Mouse (Mus musculus) right cerebral cortex, postnatal 14 days (tissue): ENCODE measurements at regions not wholly inside any gene's neighbourhood (a gene's known extent, or its start where the extent isn't known, plus 50 kb on each side); places are given as distances from the start of the nearest gene placed in this dataset.
"Not testable (repeated sequence)": the region's sequence is repeated elsewhere in the genome, so short reads cannot be mapped to it uniquely, and the experiment has no call there.

Experiments
- DNase-seq: peaks from one replicate; pipeline ENCODE4 v3.0.0; 2022

- no peak for DNase-seq
Measured at GRCm38 (mm10) chr3:6883401-6883800, 263.2 kb upstream of the 1700008P02Rik start.

- no peak for DNase-seq
Measured at GRCm38 (mm10) chr3:6876265-6876664, 256.0 kb upstream of the 1700008P02Rik start.

GRCm38 (mm10) chr3:6872170-6872569, 251.9 kb upstream of the 1700008P02Rik start:
- DNase-seq = no peak

GRCm38 (mm10) chr3:6871752-6872151, 251.5 kb upstream of the 1700008P02Rik start:
- DNase-seq = no peak

- no peak for DNase-seq
Measured at GRCm38 (mm10) chr3:6866148-6866483, 245.9 kb upstream of the 1700008P02Rik start.

GRCm38 (mm10) chr3:6865462-6866147, 245.4 kb upstream of the 1700008P02Rik start:
- DNase-seq = peak; percentile 49

- DNase-seq = no peak
Measured at GRCm38 (mm10) chr3:6859866-6860180, 239.6 kb upstream of the 1700008P02Rik start.

- no peak for DNase-seq
Measured at GRCm38 (mm10) chr3:6858982-6859865, 239.0 kb upstream of the 1700008P02Rik start.

- no peak for DNase-seq
Measured at GRCm38 (mm10) chr3:6819332-6819731, 199.1 kb upstream of the 1700008P02Rik start.

GRCm38 (mm10) chr3:6812346-6812745, 192.1 kb upstream of the 1700008P02Rik start:
- DNase-seq = no peak

- DNase-seq = no peak
Measured at GRCm38 (mm10) chr3:6809381-6809950, 189.2 kb upstream of the 1700008P02Rik start.

GRCm38 (mm10) chr3:6800092-6800716, 180.0 kb upstream of the 1700008P02Rik start:
- DNase-seq = not testable (repeated sequence)

GRCm38 (mm10) chr3:6768506-6768905, 148.3 kb upstream of the 1700008P02Rik start:
- DNase-seq = no peak

- not testable (repeated sequence) for DNase-seq
Measured at GRCm38 (mm10) chr3:6768085-6768484, 147.8 kb upstream of the 1700008P02Rik start.

- DNase-seq = no peak
Measured at GRCm38 (mm10) chr3:6759172-6759571, 138.9 kb upstream of the 1700008P02Rik start.

GRCm38 (mm10) chr3:6757562-6757961, 137.3 kb upstream of the 1700008P02Rik start:
- no peak for DNase-seq

- DNase-seq = not testable (repeated sequence)
Measured at GRCm38 (mm10) chr3:6750746-6751145, 130.5 kb upstream of the 1700008P02Rik start.

- no peak for DNase-seq
Measured at GRCm38 (mm10) chr3:6731372-6732297, 111.4 kb upstream of the 1700008P02Rik start.

- DNase-seq = no peak
Measured at GRCm38 (mm10) chr3:6730066-6730465, 109.8 kb upstream of the 1700008P02Rik start.

- DNase-seq = no peak
Measured at GRCm38 (mm10) chr3:6683679-6684078, 63.4 kb upstream of the 1700008P02Rik start.

- no peak for DNase-seq
Measured at GRCm38 (mm10) chr3:6681411-6681810, 61.2 kb upstream of the 1700008P02Rik start.

- no peak for DNase-seq
Measured at GRCm38 (mm10) chr3:6676382-6676781, 56.1 kb upstream of the 1700008P02Rik start.
